Mouse (Mus musculus): Measurements from ENCODE around the gene Ncoa5.

Ncoa5 gene

DNA sequence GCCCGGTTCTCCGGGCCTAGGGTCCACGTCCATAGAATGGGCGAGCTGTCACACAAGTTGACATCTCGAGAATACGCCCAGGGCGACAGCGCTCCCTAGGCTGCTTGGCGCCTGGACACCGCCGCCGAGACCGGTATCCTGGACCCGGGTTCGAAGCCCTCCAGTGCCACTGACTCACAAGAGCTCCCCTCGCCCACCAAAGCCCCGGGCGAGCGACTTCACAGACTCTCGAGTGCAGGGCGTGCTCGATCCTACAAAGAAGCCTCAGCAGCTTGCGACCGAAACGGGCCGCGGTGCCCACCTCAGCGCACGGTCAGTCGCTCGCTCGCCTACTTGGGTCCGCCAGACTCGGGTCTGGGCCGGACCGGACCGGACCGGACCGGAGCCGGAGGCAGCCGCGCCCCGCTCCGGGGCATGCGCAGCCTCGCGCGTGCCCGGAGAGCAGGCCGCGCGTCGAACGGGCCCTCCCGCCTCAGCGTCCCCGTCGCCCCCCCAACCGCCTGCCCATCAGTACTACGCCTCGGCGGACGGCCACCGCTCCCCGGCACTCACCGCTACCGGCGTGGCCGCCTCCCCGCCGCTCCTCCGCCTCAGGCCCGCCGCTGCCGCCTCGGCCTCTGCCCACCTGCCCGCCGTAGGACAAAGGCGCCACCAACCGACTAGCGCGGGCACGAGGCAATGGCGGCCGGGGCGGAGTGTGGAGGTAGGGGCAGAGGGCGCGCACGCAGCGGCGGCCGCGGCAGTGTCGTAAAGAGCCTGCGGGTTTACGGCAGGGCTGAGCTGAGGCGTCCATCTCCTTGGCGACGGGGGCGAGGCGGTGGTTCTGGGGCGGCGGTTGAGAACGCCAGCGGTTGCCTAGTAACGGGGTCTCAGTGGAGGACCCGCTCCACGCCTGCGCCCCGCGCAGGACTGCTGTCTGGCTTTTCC is at the start of gene Ncoa5:
Gene Ncoa5 (minus strand): TSS at position 737 of the 927 bp plus-strand sequence.
- DNase-seq (ENCODE audit: low spot score in 2 of 2): peak; percentile 92 to 98

DNA sequence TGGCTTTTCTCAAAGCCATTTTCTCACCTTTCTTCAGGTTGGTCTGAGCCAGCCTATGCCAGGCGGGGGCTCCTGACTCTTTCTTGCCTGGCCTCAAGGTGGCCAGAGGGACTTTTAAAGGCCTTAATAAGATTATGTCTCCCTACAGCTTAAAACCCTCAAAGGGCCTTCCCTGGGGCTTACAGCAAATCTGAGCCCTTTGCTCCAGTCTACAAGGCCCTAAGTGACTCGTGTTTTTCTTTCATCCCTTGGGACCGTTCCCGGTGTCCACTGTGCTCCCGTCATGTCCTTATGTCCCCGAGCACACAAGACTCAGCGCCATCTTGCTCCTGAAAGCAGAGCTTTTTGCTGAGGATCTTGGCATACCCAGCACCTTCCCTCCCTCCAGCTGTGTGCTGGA is 46.6 kb upstream of the Ncoa5 start:
- DNase-seq (ENCODE audit: low spot score in 2 of 2): no peak

DNA sequence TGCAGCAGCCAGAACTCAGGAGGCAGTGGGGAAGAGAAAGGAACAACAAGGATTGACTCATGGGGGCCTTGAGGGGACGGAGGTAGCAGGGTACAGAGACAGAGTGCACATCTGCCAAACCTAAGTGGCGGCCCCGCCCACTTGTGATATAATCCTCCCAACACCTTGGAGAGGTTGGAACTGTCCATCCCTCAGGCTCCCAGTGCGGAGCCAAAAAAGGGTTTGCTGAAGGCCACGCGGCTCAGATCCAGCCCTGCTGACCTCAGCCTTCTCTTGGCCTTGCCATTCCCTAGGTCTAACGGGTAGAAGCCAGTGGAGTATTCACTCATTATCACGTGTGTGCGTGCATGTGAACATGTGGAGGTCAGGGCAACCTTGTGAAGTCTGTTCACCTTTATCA is 46.0 kb upstream of the Ncoa5 start:
- no peak for DNase-seq (ENCODE audit: low spot score in 2 of 2)

DNA sequence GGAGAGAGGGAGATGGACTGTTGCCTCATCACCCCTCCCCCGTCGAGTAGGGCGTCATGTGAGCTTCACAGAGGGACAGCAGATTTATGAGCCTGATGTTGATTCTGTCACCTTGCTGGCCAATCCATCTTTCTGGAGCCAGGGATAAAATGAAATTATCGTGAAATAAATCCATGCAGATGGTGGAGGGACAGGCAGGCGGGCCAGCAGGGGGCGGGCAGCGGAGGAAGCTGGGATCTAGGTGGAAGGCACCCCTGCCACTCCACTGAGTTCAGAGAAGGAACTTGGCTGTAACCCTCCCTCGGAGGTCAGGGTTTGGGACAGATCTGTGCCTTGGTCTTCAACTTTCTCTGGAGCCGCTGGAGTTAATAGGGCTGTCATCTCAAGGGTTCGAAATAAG is 43.9 kb upstream of the Ncoa5 start:
- no peak for DNase-seq (ENCODE audit: low spot score in 2 of 2)

DNA sequence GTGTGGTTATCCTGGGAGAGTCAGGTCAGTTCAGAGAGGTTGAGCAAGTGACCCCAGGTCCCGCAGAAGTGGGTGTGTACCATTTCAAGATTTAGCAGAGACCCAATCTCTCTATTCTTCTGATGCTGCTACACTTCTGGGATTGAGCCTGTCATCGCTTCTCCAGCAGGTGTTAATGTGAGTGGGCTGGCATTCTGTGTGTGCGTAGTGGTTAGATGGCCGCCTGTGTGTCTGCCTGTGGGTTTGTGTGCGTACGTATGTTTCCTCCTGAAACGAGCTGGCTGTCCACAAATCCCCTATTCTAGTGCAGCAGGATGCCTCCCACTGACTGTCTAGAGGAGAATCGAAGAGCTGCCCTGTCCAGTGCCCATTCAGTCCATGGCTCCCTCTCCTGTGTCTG is 43.4 kb upstream of the Ncoa5 start:
- no peak for DNase-seq (ENCODE audit: low spot score in 2 of 2)

DNA sequence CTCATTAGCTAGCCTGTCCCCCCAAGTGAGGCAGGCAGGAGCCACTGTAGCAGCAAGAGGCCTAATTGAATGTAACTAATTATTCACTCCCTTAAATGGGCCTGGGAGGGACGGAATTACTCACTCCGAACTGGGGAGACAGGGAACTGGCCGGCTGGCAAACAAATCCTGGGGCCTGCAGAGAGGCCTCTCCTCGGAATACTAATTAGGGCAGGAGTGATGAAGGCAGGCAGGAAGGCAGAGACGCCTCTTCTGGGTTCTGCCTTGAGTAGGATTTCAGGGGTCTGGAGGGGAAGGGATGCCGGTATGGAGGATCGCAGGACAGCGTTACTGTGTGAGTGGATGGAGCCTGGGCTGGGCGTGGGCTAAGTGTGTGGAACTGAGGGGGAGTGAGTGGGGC is 42.4 kb upstream of the Ncoa5 start:
- DNase-seq (ENCODE audit: low spot score in 2 of 2): no peak

DNA sequence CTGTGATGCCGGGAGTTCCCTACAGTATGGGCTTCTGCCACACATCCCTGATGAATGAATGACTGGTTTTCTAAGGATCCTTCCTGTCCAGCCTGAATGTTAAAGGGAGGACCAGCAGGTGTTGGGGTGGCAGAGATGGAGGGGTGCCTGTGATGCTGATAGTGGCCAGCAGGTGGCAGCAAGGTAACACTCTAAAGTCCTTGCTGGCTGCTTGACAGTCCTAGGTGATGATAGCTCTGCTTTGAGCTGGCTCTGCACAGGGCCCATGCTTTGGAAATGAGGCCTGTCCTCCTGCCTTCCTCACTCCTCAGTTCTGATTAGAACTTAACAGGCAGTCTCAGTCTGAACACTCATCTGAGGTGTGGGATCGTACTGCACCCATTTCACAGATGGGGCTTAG is 40.3 kb upstream of the Ncoa5 start:
- peak in 1 of 2 experiments; percentile 89 for DNase-seq (ENCODE audit: low spot score in 2 of 2)

DNA sequence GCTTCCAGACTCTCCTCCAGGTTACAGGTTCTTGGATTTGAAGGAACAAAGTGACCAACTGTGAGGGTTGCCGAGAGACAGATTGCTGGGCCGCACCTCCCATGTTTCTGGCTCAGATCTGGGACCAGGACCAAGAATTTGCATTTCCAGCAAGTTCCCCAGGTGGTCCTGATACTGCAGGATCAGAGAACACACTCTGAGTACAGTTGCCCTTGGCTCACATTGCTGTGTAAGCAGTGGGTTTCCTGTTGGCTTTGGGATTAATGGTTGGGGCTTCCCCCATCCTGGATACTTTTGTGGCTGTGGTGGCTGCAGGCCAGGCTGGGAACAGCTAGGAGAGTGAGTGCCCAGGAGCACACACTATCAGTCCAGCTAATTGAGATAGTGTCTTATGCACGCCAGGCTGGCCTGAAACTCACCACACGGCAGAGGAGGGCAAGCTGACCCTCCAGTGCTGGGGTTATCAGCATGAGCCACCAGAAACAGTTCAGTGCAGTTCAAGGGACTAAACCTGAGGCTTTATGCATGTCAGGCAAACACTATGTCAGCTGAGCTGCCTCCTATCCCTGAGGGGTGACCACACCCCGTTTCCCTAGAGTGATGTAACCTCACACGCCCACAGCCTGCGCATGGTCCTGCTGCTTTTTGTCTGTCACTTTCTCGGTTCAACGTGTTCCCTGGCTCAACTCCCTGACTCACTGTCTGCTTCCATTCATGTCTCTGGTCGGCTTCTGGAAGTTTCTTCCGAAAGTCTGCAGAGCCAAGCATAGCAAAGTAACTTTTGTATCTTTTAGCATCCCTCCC is 39.6 kb upstream of the Ncoa5 start:
- DNase-seq (ENCODE audit: low spot score in 2 of 2): peak in 1 of 2 experiments; percentile 59

DNA sequence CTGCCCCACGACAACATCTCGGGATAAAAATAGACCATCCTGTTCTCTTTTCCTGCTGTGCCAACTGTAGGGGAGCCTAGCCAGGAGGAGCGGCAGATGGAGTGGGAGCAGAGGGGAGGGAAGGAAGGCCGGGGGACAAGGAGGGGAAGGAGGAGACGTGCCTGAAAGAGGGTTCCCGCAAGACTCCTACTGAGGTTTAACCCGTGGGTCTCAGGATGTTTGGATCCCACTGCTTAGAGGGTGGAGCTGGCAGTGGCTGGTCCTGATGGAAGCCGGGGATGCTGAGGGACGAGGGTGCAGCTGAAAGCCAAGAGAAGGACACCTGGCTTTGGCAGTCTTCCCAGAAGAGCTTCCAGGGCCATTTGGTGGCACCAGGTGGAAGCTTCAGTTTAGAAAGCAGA is 38.7 kb upstream of the Ncoa5 start:
- DNase-seq (ENCODE audit: low spot score in 2 of 2): peak in 1 of 2 experiments; percentile 55

DNA sequence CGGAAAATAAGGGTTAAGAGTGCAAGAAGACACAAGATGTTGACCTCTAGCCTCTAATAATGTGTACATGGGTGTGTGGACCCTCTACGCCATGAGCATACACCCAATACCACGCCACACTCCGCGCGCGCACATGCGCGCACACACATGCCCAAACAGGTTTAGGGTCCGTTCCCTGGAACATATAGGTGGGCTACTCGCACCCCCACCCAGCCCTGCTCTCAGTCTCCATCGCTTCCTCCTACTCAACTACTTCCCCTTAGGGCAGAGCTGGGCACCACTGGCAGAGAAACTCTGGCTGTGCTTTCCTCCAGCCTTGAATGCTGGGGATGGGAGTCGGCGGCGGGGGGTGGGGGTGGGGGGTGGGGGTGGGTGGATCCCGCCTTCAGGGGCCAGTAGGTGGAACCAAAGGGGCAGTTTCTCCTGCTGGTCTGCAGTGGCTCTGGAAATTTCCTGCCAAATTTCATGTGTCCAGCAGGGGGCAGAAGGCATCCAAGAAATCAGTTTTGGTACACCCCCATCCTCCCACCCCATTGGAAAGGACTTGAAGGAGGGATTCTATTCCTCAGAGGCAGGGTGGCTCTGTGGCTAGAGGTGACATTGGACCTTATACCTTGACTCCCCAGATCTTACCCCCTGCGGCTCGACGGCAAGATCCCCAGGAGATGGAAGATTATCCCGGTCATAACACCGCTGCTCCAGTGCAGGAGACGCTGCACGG is 35.6 kb upstream of the Ncoa5 start:
- peak in 1 of 2 experiments; percentile 79 for DNase-seq (ENCODE audit: low spot score in 2 of 2)

DNA sequence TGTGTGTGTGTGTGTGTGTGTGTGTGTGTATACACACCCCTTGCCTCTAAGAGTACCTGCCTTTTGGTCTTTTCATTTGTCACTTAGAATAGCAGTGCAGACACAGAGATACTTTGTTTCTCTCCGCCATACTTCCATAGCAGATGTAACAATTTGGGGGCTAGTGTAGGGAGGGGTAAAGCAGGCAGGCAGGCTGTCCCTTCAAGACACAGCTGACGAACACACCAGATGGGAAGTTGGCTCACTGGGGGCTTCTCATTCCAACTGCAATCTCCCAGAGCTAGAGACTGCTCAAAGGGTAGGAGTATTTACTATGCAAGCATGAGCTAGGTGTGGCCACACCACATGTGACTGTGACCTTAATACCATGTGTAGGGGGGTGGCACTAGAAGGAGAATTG is 34.1 kb upstream of the Ncoa5 start:
- no peak for DNase-seq (ENCODE audit: low spot score in 2 of 2)

DNA sequence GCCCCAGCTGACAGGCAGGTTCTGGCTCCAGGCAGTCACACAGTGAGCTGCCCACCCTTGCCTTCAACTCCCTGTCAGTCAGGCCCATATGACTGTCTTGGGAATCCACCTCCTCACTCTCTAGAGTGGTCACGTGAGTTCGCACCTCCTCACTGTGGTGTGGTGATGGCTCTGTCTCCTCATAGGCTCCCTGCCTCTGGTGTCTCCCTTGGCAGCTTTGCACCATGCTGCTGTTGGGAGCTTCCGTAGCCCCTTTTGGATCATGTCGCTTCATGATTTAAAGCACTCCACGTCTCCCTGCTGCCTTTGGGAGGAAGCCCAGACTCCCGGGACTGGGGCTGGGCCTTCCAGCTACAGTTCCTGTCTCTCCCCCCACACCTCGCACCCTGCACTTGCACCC is 29.8 kb upstream of the Ncoa5 start:
- peak; percentile 62 to 72 for DNase-seq (ENCODE audit: low spot score in 2 of 2)

DNA sequence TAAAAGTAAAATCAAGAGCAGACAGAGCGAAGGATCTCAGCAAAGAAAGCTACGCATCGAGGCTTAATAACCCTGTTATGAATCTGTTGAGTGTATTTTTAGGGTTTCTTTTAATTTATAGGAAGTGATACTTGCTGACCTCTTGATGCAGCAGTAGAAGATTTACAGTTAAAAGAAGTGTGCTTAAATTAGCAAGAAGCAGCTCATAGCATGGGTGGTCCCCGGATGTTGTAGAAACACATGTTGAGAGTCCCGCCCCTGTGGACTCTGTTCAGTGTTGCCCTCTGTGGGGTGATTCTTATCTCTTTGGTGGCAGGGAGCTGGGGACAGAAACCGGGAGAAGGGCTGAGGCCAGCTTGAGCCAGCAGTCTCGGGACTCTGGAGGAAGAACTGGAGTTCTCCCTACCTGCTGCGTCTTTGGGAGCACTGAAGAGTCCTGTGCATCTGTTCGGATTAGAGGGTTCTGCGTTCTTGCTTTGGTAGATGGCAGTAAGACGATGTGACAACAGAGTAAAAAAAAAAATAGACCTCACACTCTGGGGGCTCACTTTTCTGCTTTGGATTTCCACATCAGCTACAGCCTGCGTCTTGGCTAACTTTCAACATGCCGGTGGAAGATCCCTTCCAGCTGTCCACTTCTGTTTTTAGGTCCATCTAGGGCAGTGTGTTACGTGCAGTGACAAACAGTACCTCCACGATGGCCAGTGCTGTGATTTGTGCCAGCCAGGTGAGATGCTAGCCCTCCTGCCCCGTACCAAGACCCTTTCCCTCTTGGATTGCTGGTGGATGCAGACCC is 27.2 kb upstream of the Ncoa5 start:
- DNase-seq (ENCODE audit: low spot score in 2 of 2): no peak

DNA sequence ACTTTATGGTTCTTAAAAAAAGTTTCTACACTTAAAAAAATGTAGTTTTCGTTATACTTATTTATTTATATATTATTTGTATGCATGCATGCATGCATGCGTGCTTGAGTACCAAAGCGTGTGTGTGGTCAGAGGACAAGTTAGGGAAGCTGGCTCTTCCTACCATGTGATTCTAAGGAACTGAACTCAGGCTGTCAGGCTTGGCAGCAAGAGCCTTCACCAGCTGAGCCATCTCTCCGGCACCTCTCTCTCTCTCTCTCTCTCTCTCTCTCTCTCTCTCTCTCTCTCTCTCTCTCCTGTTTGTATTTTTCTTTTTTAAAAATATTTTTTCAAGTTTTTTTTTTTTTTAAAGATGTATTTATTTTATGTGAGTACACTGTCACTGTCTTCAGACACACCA is 25.3 kb upstream of the Ncoa5 start:
- no peak for DNase-seq (ENCODE audit: low spot score in 2 of 2)

DNA sequence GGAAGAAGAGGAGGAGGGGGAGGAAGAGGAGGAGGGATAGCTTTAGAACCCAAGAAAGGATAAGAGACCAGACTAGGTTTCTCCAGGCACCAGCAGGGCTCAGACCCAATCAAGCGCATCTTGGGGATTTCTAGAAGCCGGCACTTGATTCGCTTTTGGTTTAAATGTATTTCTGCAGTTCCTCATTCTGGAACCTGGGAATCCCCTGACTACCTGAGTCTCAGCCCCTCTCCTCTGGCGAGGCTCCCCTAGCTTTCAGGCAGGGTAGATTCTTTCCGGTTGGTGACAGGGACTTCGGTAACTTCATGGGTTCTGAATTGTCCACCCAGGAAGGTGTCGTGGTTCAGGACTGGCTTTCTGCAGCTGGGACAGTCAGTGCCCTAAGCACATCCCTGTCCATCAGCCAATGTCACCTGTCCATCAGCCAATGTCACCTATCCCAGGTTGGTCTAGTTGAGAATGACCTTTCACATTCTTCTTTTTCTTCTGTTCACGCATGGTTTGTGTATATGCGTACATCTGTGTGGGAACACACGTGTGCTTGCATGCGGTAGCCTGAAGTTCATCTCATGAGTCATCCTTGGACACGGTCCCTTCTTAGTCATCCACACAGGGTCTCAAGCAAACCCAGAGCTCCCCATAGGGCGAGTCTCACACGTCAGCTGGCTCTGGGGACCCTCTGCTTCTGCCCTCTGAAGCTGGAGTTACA is 21.9 kb upstream of the Ncoa5 start:
- no peak for DNase-seq (ENCODE audit: low spot score in 2 of 2)

DNA sequence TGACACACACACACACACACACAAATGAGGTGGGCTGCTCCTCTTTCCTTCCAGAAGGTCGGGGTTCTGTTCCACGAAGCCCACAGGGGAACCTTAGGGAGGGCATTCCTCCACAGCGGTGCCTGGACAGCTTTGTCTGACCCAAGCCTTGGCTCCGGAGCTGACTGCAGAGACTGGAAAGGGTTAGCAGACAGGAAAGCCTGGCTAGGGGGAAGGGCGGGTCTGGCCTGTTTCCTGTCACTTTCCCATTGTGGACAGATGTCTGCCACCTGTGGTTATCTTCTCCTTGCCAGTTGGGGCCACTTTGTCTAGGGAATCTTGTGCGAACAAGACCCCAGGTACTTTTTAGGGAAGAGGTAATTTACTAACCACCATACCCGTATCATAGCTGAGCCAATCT is 21.2 kb upstream of the Ncoa5 start:
- DNase-seq (ENCODE audit: low spot score in 2 of 2): no peak

DNA sequence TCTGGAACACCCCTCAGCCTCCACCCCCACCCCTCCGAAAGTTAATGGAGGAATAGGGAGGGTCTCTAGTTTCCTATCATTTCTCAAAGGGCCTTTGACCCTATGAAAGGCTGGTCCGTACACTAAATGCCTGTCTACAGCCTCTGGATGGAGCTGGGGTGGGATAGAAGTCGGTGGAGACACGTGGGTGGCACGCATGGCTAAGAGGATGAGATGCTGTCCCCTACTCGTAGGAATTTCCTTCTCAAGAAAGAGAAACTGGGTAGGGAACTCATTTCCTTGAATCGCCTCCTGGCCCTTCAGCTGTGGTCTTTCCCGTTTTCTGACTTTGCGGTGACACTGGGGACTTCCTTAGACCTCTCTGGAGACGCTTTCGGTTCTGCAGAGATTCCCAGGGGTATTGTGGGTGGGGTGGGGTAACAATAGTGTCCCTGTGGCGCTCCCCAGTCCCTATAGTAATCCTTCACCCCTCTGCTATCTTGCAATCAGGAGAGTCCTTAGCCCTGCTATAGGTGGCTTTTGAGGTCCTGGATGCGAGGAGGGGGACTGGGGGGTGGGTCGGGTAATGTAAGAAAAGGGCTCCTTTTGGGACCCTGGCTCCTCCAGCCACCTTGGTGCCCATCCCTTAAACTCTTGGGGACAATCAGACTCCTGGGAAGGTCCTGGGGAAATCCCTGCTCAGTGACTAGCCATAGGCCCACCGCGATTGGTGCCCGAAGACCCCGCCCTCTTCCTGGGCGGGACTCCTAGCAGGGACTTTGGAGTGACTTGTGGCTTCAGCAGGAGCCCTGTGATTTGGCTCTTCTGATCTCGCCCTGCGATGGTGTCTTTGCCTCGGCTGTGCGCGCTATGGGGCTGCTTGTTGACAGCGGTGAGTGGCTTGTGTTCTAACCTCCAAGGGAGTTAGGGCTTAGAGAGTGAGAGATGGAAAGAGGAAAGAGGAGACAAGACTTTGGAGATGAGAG is 20.5 kb upstream of the Ncoa5 start, which contains the start of gene Cd40:
Gene Cd40 (plus strand): TSS at position 740 of the 965 bp plus-strand sequence.
- no peak for DNase-seq (ENCODE audit: low spot score in 2 of 2)

DNA sequence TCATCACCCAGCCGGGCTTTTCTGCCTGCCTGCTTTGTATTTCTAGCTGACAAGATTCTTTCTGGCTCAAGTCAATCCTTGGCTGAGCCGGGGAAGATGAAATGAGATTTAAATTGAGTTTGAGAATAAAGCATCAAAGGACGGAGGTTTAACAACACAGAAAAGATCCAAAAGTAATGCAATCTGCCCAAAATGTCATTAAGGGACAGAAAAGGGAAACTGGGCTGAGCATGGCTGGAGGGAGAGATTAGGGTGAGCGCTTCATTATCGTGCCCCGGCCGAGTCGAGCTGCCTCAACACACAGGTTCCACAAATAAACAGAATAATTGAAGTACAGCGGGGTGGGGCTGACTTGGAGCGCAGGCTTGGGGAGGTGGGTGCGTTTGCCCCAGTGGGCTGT is 16.9 kb upstream of the Ncoa5 start:
- DNase-seq (ENCODE audit: low spot score in 2 of 2): no peak

DNA sequence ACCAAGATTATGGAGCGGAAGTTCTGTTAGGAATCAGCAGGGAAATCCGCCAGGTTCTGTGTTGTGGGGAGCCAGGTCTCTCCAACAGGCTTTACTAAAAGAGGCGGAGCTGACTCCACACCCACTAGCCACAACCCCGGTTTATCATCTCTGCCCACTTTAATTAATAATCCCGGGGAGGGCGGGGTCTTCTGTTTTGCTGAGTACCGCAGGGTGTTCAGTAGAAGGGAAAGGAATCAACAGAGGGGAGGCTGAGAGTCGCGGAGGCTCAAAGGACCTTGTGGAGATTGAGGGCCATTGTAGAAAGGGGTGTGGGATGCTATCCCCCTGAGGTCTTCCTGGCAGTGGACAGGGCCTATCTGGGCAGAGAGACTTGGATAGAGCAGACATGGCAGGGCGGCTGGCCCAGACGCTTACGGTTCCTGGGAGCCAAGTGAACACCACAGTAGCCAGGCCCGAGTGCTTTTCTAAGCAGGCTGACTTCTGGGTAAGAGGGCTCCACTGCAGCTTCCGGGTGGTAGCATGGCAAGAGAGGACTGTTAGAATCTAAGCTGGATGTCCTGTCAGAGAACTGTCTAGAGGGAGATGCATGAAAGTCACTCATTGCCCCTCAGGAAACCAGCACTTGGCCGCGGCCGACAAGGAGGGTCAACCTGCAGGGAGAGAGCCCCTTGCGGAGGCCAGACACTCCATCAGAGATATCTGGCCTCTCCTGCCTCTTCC is 16.3 kb upstream of the Ncoa5 start:
- no peak for DNase-seq (ENCODE audit: low spot score in 2 of 2)
